Mouse (Mus musculus): Measurements from ENCODE around the gene Fam13c. TPM values are rescaled to one million over a fixed set of nuclear protein-coding genes. Genes with fewer than 3 reads are reported as not detected.

The Fam13c gene
- total and polyA plus RNA-seq, 2 experiments from 2014 or later, result 10.1 to 23.6 TPM

- H3K4me3 ChIP-seq (ENCODE audit: low read depth, low read length), result no peak overlapping the region
- 86% methylated on average over 3 of the region's 3 CpGs for WGBS
- no peak overlapping the region for H3K27ac ChIP-seq (ENCODE audit: low read depth, low read length)
- H3K4me2 ChIP-seq (ENCODE audit: low read depth, low read length, poor library complexity, severe bottlenecking), result no peak overlapping the region
- no peak for DNase-seq (ENCODE audit: low spot score)
- H3K9ac ChIP-seq (replicated peaks; ENCODE audit: low read length, poor library complexity, severe bottlenecking), result no peak overlapping the region
- no peaks in the 10 kb centered on the region for H3K27me3 ChIP-seq (ENCODE audit: insufficient read depth, low read length)
- no peak for ATAC-seq (ENCODE audit: low FRiP score)
- no peaks in the 10 kb centered on the region for H3K9me3 ChIP-seq (ENCODE audit: low read length)
- no peaks in the 10 kb centered on the region for H3K36me3 ChIP-seq (ENCODE audit: insufficient read depth, low read length)
- no peaks in the 10 kb centered on the region for H3K4me1 ChIP-seq (ENCODE audit: insufficient read depth, low read length)
- no peak for TF ChIP-seq CTCF (IDR thresholded peaks at IDR 0.05)
These were observed 53.6 kb downstream of the Fam13c start for GRCm38 (mm10) chr10:70493891-70494290.

GRCm38 (mm10) chr10:70494441-70494840 lies 54.2 kb downstream of the Fam13c start:
- Histone ChIP-seq H3K27ac (ENCODE audit: low read depth, low read length) (no peak overlapping the region), H3K36me3 (ENCODE audit: insufficient read depth, low read length) (no peaks in the 10 kb centered on the region), H3K4me2 (ENCODE audit: low read depth, low read length, poor library complexity, severe bottlenecking) (no peak overlapping the region), H3K9ac (replicated peaks; ENCODE audit: low read length, poor library complexity, severe bottlenecking) (no peak overlapping the region), H3K4me3 (ENCODE audit: low read depth, low read length) (no peak overlapping the region), H3K27me3 (ENCODE audit: insufficient read depth, low read length) (no peaks in the 10 kb centered on the region), H3K9me3 (ENCODE audit: low read length) (no peaks in the 10 kb centered on the region), H3K4me1 (ENCODE audit: insufficient read depth, low read length) (no peaks in the 10 kb centered on the region)
- WGBS, result 56% methylated on average over 2 of the region's 2 CpGs
- TF ChIP-seq CTCF (IDR thresholded peaks at IDR 0.05), result no peak
- ATAC-seq (ENCODE audit: low FRiP score) (no peak), DNase-seq (ENCODE audit: low spot score) (no peak)

- no peaks in the 10 kb centered on the region for H3K4me1 ChIP-seq (ENCODE audit: insufficient read depth, low read length)
- no peak overlapping the region for H3K4me3 ChIP-seq (ENCODE audit: low read depth, low read length)
- H3K9me3 ChIP-seq (ENCODE audit: low read length), result no peaks in the 10 kb centered on the region
- peak; percentile 1; the same call in 1 of the 2 replicates for TF ChIP-seq CTCF (IDR thresholded peaks at IDR 0.05)
- ATAC-seq (ENCODE audit: low FRiP score), result no peak
- no peak for DNase-seq (ENCODE audit: low spot score)
- H3K27me3 ChIP-seq (ENCODE audit: insufficient read depth, low read length), result no peaks in the 10 kb centered on the region
- no peak overlapping the region for H3K27ac ChIP-seq (ENCODE audit: low read depth, low read length)
- no peak overlapping the region for H3K9ac ChIP-seq (replicated peaks; ENCODE audit: low read length, poor library complexity, severe bottlenecking)
- WGBS, result 83% methylated on average over 4 of the region's 4 CpGs
- no peak overlapping the region for H3K4me2 ChIP-seq (ENCODE audit: low read depth, low read length, poor library complexity, severe bottlenecking)
- H3K36me3 ChIP-seq (ENCODE audit: insufficient read depth, low read length), result no peaks in the 10 kb centered on the region
These were observed 55.1 kb downstream of the Fam13c start for GRCm38 (mm10) chr10:70495106-70496104.

GRCm38 (mm10) chr10:70496938-70497337 lies 56.7 kb downstream of the Fam13c start:
- TF ChIP-seq CTCF (IDR thresholded peaks at IDR 0.05), result no peak
- Histone ChIP-seq H3K4me2 (ENCODE audit: low read depth, low read length, poor library complexity, severe bottlenecking) (no peak overlapping the region), H3K36me3 (ENCODE audit: insufficient read depth, low read length) (no peaks in the 10 kb centered on the region), H3K4me1 (ENCODE audit: insufficient read depth, low read length) (no peaks in the 10 kb centered on the region), H3K27me3 (ENCODE audit: insufficient read depth, low read length) (no peaks in the 10 kb centered on the region), H3K9me3 (ENCODE audit: low read length) (no peaks in the 10 kb centered on the region), H3K27ac (ENCODE audit: low read depth, low read length) (no peak overlapping the region), H3K9ac (replicated peaks; ENCODE audit: low read length, poor library complexity, severe bottlenecking) (no peak overlapping the region), H3K4me3 (ENCODE audit: low read depth, low read length) (no peak overlapping the region)
- ATAC-seq (ENCODE audit: low FRiP score) (no peak), DNase-seq (ENCODE audit: low spot score) (peak; percentile 62)

- Histone ChIP-seq H3K36me3 (ENCODE audit: insufficient read depth, low read length) (no peaks in the 10 kb centered on the region), H3K4me3 (ENCODE audit: low read depth, low read length) (no peak overlapping the region), H3K4me1 (ENCODE audit: insufficient read depth, low read length) (no peaks in the 10 kb centered on the region), H3K9me3 (ENCODE audit: low read length) (no peaks in the 10 kb centered on the region), H3K4me2 (ENCODE audit: low read depth, low read length, poor library complexity, severe bottlenecking) (no peak overlapping the region), H3K9ac (replicated peaks; ENCODE audit: low read length, poor library complexity, severe bottlenecking) (no peak overlapping the region), H3K27me3 (ENCODE audit: insufficient read depth, low read length) (no peaks in the 10 kb centered on the region), H3K27ac (ENCODE audit: low read depth, low read length) (no peak overlapping the region)
- ATAC-seq (ENCODE audit: low FRiP score) (no peak), DNase-seq (ENCODE audit: low spot score) (no peak)
- 49% methylated on average over 2 of the region's 2 CpGs for WGBS
- no peak for TF ChIP-seq CTCF (IDR thresholded peaks at IDR 0.05)
These were observed 58.0 kb downstream of the Fam13c start for GRCm38 (mm10) chr10:70498328-70498727.

- peak; percentile 18 for DNase-seq (ENCODE audit: low spot score)
- Histone ChIP-seq H3K4me3 (ENCODE audit: low read depth, low read length) (no peak overlapping the region), H3K9ac (replicated peaks; ENCODE audit: low read length, poor library complexity, severe bottlenecking) (no peak overlapping the region), H3K27ac (ENCODE audit: low read depth, low read length) (no peak overlapping the region), H3K36me3 (ENCODE audit: insufficient read depth, low read length) (no peaks in the 10 kb centered on the region), H3K4me2 (ENCODE audit: low read depth, low read length, poor library complexity, severe bottlenecking) (no peak overlapping the region), H3K27me3 (ENCODE audit: insufficient read depth, low read length) (no peaks in the 10 kb centered on the region), H3K9me3 (ENCODE audit: low read length) (no peaks in the 10 kb centered on the region), H3K4me1 (ENCODE audit: insufficient read depth, low read length) (no peaks in the 10 kb centered on the region)
- no peak for TF ChIP-seq CTCF (IDR thresholded peaks at IDR 0.05)
- 21% methylated on average over 13 of the region's 13 CpGs for WGBS
- no peak for ATAC-seq (ENCODE audit: low FRiP score)
These were observed 59.0 kb downstream of the Fam13c start for GRCm38 (mm10) chr10:70499246-70499645.
